Mouse (Mus musculus) lung, postnatal 0 days (tissue): Measurements from ENCODE around the gene Syn3.

Source experiments
- CTCF ChIP-seq: IDR thresholded peaks from 2 replicates; pipeline ENCODE4 v1.5.1; 2016; ENCODE audit warnings: antibody characterized with exemption, mild to moderate bottlenecking
- EP300 ChIP-seq: IDR thresholded peaks from 2 replicates; pipeline ENCODE4 v1.6.1; 2016; ENCODE audit warnings: antibody characterized with exemption, mild to moderate bottlenecking, control low read depth

DNA sequence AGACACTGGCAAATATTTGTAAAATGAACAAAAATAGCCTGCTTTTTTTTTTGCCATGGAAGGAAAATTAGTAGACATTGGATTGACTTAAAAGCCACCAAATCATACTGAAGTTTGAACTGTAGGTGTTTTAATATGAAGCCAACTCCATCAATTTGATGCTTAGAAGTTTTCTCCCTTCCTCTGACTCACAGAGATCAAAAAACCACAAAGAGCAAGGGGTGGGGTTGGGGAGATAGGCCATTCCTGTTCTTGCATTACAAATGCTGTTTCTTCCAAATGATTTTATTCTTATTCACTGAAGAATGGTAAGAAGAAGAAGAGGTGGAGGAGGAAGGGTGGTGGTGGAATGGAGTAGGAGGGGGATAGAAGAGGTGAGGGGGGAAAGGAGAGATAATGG is 52.0 kb downstream of the Syn3 start:
- no peak for TF ChIP-seq CTCF
- no peak for TF ChIP-seq EP300
